Comparison of ENCODE assay signal across 30 mouse cellular contexts in genomic region chr4:117445516-117446207, GRCm38 (mm10). TPM values are rescaled to one million over a fixed set of nuclear protein-coding genes. Genes with fewer than 3 reads are reported as not detected.
DNase-seq lines count a peak whose midpoint lies in the region; ATAC-seq lines count a peak whose summit lies in the region.
"Had no signal": no experiment of that assay in that cellular context is flagged by ENCODE, and none has a peak within 500 bp of the region (broad histone marks: within the 10 kb centered on the region; RNA-seq: fewer than 3 reads in every experiment).

No protein-coding gene starts in this region.

- 0 out of 2 replicates have a peak, but pooled peaks cover 6% of the 10 kb centered on the region for H3K36me3 ChIP-seq in limb, embryonic 12.5 days
- 0 out of 2 replicates have a peak, but pooled peaks cover 3% of the 10 kb centered on the region for H3K36me3 ChIP-seq in limb, embryonic 10.5 days
- H3K36me3 ChIP-seq: embryonic facial prominence, embryonic 13.5 days; forebrain, embryonic 10.5 days; forebrain, embryonic 15.5 days; hindbrain, embryonic 12.5 days; lung, embryonic 15.5 days; midbrain, embryonic 12.5 days had no signal

- H3K4me2 ChIP-seq in limb, embryonic 12.5 days, result no peak overlapping the region
- H3K4me2 ChIP-seq: embryonic facial prominence, embryonic 13.5 days; forebrain, embryonic 15.5 days; hindbrain, embryonic 12.5 days; lung, embryonic 15.5 days; midbrain, embryonic 12.5 days had no signal

- 91% methylated on average over 19 of the region's 19 CpGs for WGBS in limb, embryonic 12.5 days
- WGBS in limb, embryonic 10.5 days, result 87% methylated on average over 19 of the region's 19 CpGs

- H3K9me3 ChIP-seq in limb, embryonic 12.5 days, result no peaks in the 10 kb centered on the region
- H3K9me3 ChIP-seq in limb, embryonic 10.5 days (replicated peaks), result no peaks in the 10 kb centered on the region
- H3K9me3 ChIP-seq: embryonic facial prominence, embryonic 13.5 days; forebrain, embryonic 10.5 days; forebrain, embryonic 15.5 days; hindbrain, embryonic 12.5 days; lung, embryonic 15.5 days; megakaryocyte, embryonic 14.5 days; midbrain, embryonic 12.5 days had no signal

- no peaks in the 10 kb centered on the region for H3K4me1 ChIP-seq in limb, embryonic 12.5 days (replicated peaks)
- H3K4me1 ChIP-seq in limb, embryonic 10.5 days, result no peaks in the 10 kb centered on the region
- H3K4me1 ChIP-seq: embryonic facial prominence, embryonic 13.5 days; forebrain, embryonic 10.5 days; forebrain, embryonic 15.5 days; hindbrain, embryonic 12.5 days; lung, embryonic 15.5 days; midbrain, embryonic 12.5 days had no signal

- H3K9ac ChIP-seq in limb, embryonic 12.5 days (replicated peaks), result no peak overlapping the region
- H3K9ac ChIP-seq: embryonic facial prominence, embryonic 13.5 days; forebrain, embryonic 15.5 days; hindbrain, embryonic 12.5 days; liver, embryonic 14.5 days; lung, embryonic 15.5 days; midbrain, embryonic 12.5 days had no signal

- H3K27ac ChIP-seq in limb, embryonic 12.5 days, result 0 out of 2 replicates have a peak overlapping the region, but pooled peaks have one; percentile 17
- H3K27ac ChIP-seq in limb, embryonic 10.5 days, result no peak overlapping the region
- H3K27ac ChIP-seq: embryonic facial prominence, embryonic 13.5 days; forebrain, embryonic 10.5 days; forebrain, embryonic 15.5 days; heart, adult 2 months; hindbrain, embryonic 12.5 days; left cerebral cortex, adult 2 months; liver, embryonic 14.5 days; lung, embryonic 15.5 days; midbrain, embryonic 12.5 days had no signal

- no peak for DNase-seq in limb, embryonic 10.5 days (ENCODE audit: low spot score)
- DNase-seq in R1 (ENCODE audit: low read depth, low spot score), result peak; percentile 50
- peak; percentile 84 for DNase-seq in retina, postnatal 1 day
- no peak for DNase-seq in layer of hippocampus, adult 9-11 months
- DNase-seq: adrenal gland, adult 8-10 months; cerebellum, adult 9-10 months; cerebellum, postnatal 36 days; embryo, embryonic 11 days; gastrocnemius, postnatal 25 days; heart, adult 2 months; heart, postnatal 14 days; kidney, postnatal 25 days; right cerebral cortex, postnatal 25 days; spleen, adult 18-20 months; thymus, adult 2 months; thymus, postnatal 4 days had no signal

- peaks cover 3% of the 10 kb centered on the region; the same call in 1 of the 2 replicates for H3K27me3 ChIP-seq in limb, embryonic 12.5 days
- 0 out of 2 replicates have a peak, but pooled peaks cover 5% of the 10 kb centered on the region for H3K27me3 ChIP-seq in limb, embryonic 10.5 days (ENCODE audit: low read depth, poor library complexity, severe bottlenecking)
- H3K27me3 ChIP-seq: embryonic facial prominence, embryonic 13.5 days; forebrain, embryonic 15.5 days; lung, embryonic 15.5 days had no signal

- H3K4me3 ChIP-seq in limb, embryonic 12.5 days (replicated peaks), result no peak overlapping the region
- no peak overlapping the region for H3K4me3 ChIP-seq in limb, embryonic 10.5 days
- H3K4me3 ChIP-seq: embryonic facial prominence, embryonic 13.5 days; forebrain, embryonic 10.5 days; forebrain, embryonic 15.5 days; heart, adult 2 months; hindbrain, embryonic 12.5 days; left cerebral cortex, adult 2 months; lung, embryonic 15.5 days; megakaryocyte, embryonic 14.5 days; midbrain, embryonic 12.5 days had no signal

- no peak for ATAC-seq in limb, embryonic 12.5 days (ENCODE audit: insufficient number of reproducible peaks, insufficient read depth, low FRiP score, low TSS enrichment, low read depth)
- peak; percentile 62 for ATAC-seq in granulocyte monocyte progenitor cell, adult 5-6 weeks (replicated peaks; ENCODE audit: poor library complexity, severe bottlenecking)
- ATAC-seq in cerebellum, adult (ENCODE audit: insufficient number of reproducible peaks, low FRiP score, low TSS enrichment), result no peak
- ATAC-seq: CD4-positive, CD25-positive, alpha-beta regulatory T cell, adult 4 months; forebrain, embryonic 15.5 days; intestine, postnatal 0 days had no signal

RNA-seq across cellular contexts. Expression of gene Rnf220, which starts 51.2 kb away (rescaled TPM):
- polyA plus RNA-seq in limb, embryonic 12.5 days (2016; fragmentation: Nextera tagmentation; extraction: Ambion mirVana), result 112 and 119 TPM in 2 replicates
- 100 and 106 TPM in 2 replicates for polyA plus RNA-seq in limb, embryonic 10.5 days (2016; fragmentation: Nextera tagmentation; extraction: Ambion mirVana)
- total RNA-seq in granulocyte monocyte progenitor cell, adult 5-6 weeks (2014; fragmentation: Nextera tagmentation), result 90.2 and 113 TPM in 2 replicates
- 68.2 and 68.3 TPM in 2 replicates for total RNA-seq in granulocyte monocyte progenitor cell, adult 5-6 weeks (2017)

Comparison
In these comparisons a context has a peak if more than half of its experiments do, and no peak if none do; other contexts are left out.
1. DNase-seq: peak in R1 (single experiment) and retina, postnatal 1 day (single experiment); none in limb, embryonic 10.5 days (single experiment) and layer of hippocampus, adult 9-11 months (single experiment).